Mouse (Mus musculus) hindbrain, embryonic 12.5 days (tissue): ENCODE measurements at regions not wholly inside any gene's neighbourhood (a gene's known extent, or its start where the extent isn't known, plus 50 kb on each side); places are given as distances from the start of the nearest gene placed in this dataset.

ENCODE experiments used
- ATAC-seq: fragments of 200-750 bp; cut with Nextera tagmentation; 2 replicates; pipeline ENCODE4 v1.8.0; 2017; ENCODE audit warnings: moderate TSS enrichment; ENCODE audit not compliant: low FRiP score
- H3K27ac ChIP-seq: fragments of 300-500 bp; sonication (generic); 2 replicates; pipeline ENCODE4 v1.5.1; 2016; ENCODE audit warnings: mild to moderate bottlenecking
- H3K27me3 ChIP-seq: fragments of 300-500 bp; sonication (generic); 2 replicates; pipeline ENCODE4 v1.6.1; 2016; ENCODE audit warnings: mild to moderate bottlenecking
- H3K36me3 ChIP-seq: fragments of 300-500 bp; sonication (generic); 2 replicates; pipeline ENCODE4 v1.6.1; 2016; ENCODE audit warnings: mild to moderate bottlenecking
- H3K4me1 ChIP-seq: fragments of 300-500 bp; sonication (generic); 2 replicates; pipeline ENCODE4 v1.6.1; 2016
- H3K4me2 ChIP-seq: fragments of 300-500 bp; sonication (generic); replicated peaks from 2 replicates; pipeline ENCODE4 v1.6.1; 2016; ENCODE audit warnings: mild to moderate bottlenecking
- H3K4me3 ChIP-seq: fragments of 300-500 bp; sonication (generic); 2 replicates; pipeline ENCODE4 v1.5.1; 2016; ENCODE audit warnings: mild to moderate bottlenecking
- H3K9ac ChIP-seq: fragments of 300-500 bp; sonication (generic); 2 replicates; pipeline ENCODE4 v1.6.1; 2016; ENCODE audit warnings: mild to moderate bottlenecking, moderate library complexity
- H3K9me3 ChIP-seq: fragments of 300-500 bp; sonication (generic); replicated peaks from 2 replicates; pipeline ENCODE4 v1.6.1; 2016; ENCODE audit warnings: mild to moderate bottlenecking
- WGBS: fragments of 180-500 bp; shearing (Covaris S2); methylation state at CpG from one replicate; pipeline ENCODE4 v1.1.7; 2016; 5-methylcytosine and 5-hydroxymethylcytosine counted together

DNA sequence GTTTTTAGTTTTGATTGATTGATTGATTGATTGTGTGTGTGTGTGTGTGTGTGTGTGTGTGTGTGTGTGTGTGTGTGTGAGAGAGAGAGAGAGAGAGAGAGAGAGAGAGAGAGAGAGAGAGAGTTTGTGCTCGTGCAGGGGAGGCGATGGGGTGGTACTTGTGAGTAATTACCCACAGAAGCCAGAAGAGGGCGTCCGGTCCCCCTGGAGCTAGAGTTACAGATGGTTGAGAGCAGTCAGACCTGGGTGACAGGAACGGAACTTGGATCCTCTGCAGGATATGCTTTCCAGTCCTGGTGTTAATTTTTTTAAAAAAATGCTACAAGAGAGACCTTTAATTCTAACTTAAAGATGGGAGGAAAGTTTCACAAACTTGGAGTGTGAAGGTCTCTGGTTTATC is 151.7 kb downstream of the CK137956 start:
- 79% methylated on average over 5 of the region's 5 CpGs for WGBS
- no peak overlapping the region for H3K9ac ChIP-seq
- no peak overlapping the region for H3K4me3 ChIP-seq
- H3K27me3 ChIP-seq: no peaks in the 10 kb centered on the region
- no peak for ATAC-seq
- no peak overlapping the region for H3K4me2 ChIP-seq
- no peak overlapping the region for H3K27ac ChIP-seq
- no peaks in the 10 kb centered on the region for H3K4me1 ChIP-seq
- H3K9me3 ChIP-seq: no peaks in the 10 kb centered on the region; the same call in 1 of the 2 replicates
- H3K36me3 ChIP-seq: no peaks in the 10 kb centered on the region

DNA sequence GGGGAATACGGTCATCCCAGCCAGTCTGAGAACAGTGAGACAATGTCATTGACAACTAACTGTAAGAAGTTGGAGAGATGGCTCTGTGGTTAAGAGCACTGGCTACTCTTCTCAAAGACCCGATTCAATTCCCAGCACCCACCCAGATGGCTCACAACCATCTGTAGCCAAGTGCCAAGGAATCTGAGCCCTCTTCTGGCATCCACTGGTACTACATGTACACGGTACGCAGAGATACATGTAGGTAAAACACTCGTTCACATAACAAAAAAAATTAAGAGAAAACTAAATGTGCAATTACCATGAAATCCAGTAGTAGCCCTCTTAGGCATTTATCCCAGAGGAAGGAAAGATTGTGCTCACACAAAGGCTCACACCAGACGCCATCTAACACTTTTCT is 156.1 kb downstream of the CK137956 start:
- Histone ChIP-seq H3K4me2 (no peak overlapping the region), H3K4me1 (no peaks in the 10 kb centered on the region), H3K36me3 (no peaks in the 10 kb centered on the region), H3K27me3 (no peaks in the 10 kb centered on the region), H3K4me3 (no peak overlapping the region), H3K27ac (no peak overlapping the region), H3K9me3 (no peaks in the 10 kb centered on the region; the same call in none of the 2 replicates), H3K9ac (no peak overlapping the region)
- no peak for ATAC-seq
- 97% methylated on average over 6 of the region's 6 CpGs for WGBS

DNA sequence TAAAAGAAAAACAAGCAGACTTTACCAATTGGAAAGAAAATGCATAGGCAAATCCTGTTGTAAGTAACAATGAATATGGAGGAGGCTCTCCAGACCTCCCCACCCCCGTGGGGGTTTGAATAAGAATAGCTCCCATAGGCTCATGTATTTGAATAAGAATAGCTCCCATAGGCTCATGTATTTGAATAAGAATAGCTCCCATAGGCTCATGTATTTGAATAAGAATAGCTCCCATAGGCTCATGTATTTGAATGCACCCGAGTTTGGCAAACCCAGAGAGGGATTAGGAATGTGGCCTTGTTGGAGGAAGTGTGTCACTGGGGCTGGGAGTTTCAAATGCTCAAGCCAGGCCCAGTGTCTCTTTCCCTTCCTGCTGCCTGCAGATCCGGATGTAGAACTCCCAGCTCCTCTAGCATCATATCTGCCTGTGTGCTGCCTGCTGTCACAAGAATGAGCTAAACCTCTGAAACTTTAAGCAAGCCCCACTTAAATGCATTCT is 158.7 kb downstream of the CK137956 start:
- no peak for ATAC-seq

DNA sequence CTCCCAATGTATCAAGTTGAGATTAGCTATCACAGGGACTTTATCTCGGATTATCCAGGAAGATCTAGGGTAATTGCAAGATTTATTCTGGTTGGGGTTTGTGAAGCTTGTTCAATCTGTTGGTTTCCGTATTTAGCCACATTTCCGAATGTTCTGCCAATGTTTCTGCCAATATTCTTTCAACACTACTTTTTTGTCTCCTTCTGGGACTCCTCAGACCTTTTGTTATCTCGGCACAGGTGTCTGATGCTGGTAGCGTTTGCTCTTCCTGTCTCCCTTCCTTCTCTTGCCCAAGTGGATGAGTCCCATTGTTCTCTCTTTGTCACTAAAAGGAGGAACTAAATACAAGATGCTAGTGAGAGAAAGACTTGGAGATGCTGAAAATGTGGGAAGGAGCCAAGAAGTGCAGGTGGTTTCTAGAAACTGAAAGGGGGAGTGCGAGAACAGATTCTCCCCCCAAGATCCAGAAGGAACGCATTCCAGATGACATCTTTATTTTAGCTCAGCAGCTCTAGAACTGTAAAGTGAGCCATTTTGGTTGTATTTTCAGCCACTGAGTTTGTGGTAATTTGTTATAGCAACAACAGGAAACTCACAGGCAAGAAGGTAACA is 159.7 kb downstream of the CK137956 start:
- no peaks in the 10 kb centered on the region for H3K36me3 ChIP-seq
- no peaks in the 10 kb centered on the region; the same call in none of the 2 replicates for H3K9me3 ChIP-seq
- H3K4me2 ChIP-seq: no peak overlapping the region
- no peak overlapping the region for H3K9ac ChIP-seq
- 86% methylated on average over 7 of the region's 7 CpGs for WGBS
- H3K4me1 ChIP-seq: no peaks in the 10 kb centered on the region
- ATAC-seq: no peak
- no peak overlapping the region for H3K4me3 ChIP-seq
- no peak overlapping the region for H3K27ac ChIP-seq
- no peaks in the 10 kb centered on the region for H3K27me3 ChIP-seq

More for the DNA sequence above, 158.7 kb downstream of the CK137956 start:
- 67% methylated on average over 3 of the region's 3 CpGs for WGBS
- H3K27ac ChIP-seq: no peak overlapping the region
- H3K9ac ChIP-seq: no peak overlapping the region
- no peak overlapping the region for H3K4me2 ChIP-seq
- H3K4me1 ChIP-seq: no peaks in the 10 kb centered on the region
- no peak overlapping the region for H3K4me3 ChIP-seq
- H3K36me3 ChIP-seq: no peaks in the 10 kb centered on the region
- H3K9me3 ChIP-seq: no peaks in the 10 kb centered on the region; the same call in none of the 2 replicates
- H3K27me3 ChIP-seq: no peaks in the 10 kb centered on the region

DNA sequence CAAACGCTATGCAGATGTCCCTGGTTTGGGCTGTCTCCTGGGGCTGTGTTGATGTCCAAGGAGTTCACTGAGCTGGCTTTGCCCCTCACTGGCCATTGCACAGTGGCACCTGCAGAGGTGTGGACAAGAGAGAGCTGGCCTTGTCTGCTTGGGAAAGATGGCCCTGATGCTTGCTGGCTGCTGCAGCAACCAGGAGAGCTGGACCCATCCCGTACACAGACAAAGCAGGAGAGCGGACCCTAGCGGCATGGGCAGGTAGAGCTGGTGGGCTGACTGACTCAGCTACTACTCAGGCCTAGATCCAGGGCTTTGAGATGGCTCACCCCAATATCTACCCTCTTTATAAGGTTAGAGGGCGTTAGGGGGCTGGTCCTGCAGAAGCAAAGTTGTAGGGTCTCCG is 161.7 kb downstream of the CK137956 start:
- H3K36me3 ChIP-seq: no peaks in the 10 kb centered on the region
- no peak overlapping the region for H3K9ac ChIP-seq
- H3K4me1 ChIP-seq: no peaks in the 10 kb centered on the region
- 67% methylated on average over 6 of the region's 6 CpGs for WGBS
- ATAC-seq: no peak
- H3K4me2 ChIP-seq: no peak overlapping the region
- H3K9me3 ChIP-seq: no peaks in the 10 kb centered on the region; the same call in 1 of the 2 replicates
- no peaks in the 10 kb centered on the region for H3K27me3 ChIP-seq
- no peak overlapping the region for H3K4me3 ChIP-seq
- H3K27ac ChIP-seq: no peak overlapping the region

DNA sequence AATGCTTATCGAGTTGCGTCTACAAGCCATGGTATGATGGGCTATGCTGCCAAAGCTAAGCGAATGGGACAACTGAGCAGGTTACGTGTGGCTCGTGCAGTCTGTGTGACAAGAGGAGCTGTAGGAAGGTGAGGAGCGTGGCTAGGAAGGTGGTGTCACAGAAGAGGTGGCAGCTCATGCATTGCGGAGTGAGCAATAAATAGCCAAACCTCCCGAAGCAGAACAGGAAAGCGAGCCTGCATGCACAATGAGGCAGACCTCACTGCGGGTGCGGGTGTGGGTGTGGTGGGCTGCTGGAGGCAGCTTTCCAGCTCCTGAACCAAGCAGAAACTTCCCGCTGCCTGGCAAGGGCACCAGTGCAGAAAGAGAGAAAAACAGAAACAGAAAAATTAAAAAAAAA is 181.5 kb downstream of the CK137956 start:
- WGBS: 84% methylated on average over 12 of the region's 12 CpGs
- Histone ChIP-seq H3K36me3 (no peaks in the 10 kb centered on the region), H3K4me1 (no peaks in the 10 kb centered on the region), H3K27me3 (no peaks in the 10 kb centered on the region), H3K9ac (no peak overlapping the region), H3K4me3 (no peak overlapping the region), H3K27ac (no peak overlapping the region), H3K9me3 (no peaks in the 10 kb centered on the region), H3K4me2 (no peak overlapping the region)
- ATAC-seq: no peak

DNA sequence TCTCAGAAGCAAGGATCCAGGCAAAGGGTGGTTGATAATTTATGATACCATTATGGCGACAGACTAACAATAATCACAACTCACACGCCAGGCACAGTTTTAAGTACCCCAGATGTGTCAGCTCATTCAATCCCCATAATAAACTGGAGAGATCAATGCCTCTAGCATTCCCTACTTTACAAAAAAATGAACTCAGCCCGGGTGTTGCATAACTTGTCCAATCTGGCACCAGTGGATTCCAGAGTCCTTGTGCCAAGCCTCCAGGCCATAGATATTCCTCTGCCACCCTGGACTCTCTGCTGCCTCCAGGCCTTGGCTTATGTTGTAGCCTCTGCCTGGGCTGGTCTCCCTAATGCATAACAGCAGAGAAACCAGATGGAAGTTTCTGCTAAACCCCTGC is 185.0 kb downstream of the CK137956 start:
- H3K27ac ChIP-seq: no peak overlapping the region
- H3K27me3 ChIP-seq: no peaks in the 10 kb centered on the region
- 93% methylated on average over 3 of the region's 3 CpGs for WGBS
- H3K4me2 ChIP-seq: no peak overlapping the region
- H3K9me3 ChIP-seq: no peaks in the 10 kb centered on the region
- H3K9ac ChIP-seq: no peak overlapping the region
- no peak for ATAC-seq
- peaks cover 13% of the 10 kb centered on the region for H3K4me1 ChIP-seq
- H3K36me3 ChIP-seq: no peaks in the 10 kb centered on the region
- H3K4me3 ChIP-seq: no peak overlapping the region

DNA sequence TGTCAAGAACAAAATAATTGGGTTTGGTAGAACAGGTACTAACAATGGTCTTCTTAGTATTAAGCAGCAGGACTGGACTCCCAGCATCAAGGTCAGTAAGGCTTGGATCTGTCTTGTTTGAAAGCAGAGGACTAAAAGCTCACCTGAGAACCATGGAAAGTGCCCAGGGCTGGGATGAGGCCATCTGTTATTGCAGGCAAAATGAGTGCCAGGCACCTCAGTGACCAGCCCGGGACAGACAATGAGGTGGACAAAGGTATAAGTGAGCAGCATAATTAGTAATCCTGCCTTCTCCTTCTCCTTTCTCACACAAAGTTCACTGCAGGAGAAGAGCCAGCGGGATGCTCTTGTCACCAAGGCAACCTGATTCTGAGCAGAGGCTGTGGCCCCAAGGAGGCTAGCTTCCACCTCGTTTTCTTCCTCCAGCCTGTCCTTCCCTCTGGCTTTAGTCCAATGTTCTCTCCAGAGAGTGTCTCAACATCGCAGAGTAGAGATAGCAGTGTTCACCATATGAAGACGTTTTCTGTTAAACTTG is 198.7 kb downstream of the CK137956 start:
- WGBS: 43% methylated on average over 5 of the region's 5 CpGs
- ATAC-seq: no peak

DNA sequence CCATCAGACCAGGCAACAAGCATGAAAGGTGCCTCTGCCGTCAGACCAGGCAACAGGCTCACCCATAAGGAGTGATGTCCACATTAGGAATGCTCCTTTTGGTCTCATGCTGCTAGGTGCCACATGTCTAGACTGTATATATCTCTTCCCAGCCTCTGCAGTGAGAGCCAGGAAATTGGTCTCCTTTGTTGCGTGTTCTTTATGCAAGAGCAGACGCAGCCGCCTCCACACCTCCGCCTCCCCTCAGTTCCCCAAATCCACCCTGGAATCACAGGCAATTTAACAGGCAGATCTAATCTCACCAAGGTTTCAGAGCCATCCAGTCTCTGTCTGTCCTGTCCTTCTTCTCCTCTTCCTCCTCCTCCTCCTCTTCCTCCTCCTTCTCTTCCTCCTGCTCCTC is 207.0 kb downstream of the CK137956 start:
- H3K9me3 ChIP-seq: no peaks in the 10 kb centered on the region
- H3K36me3 ChIP-seq: no peaks in the 10 kb centered on the region
- no peaks in the 10 kb centered on the region for H3K4me1 ChIP-seq
- no peak overlapping the region for H3K27ac ChIP-seq
- no peak overlapping the region for H3K4me3 ChIP-seq
- no peaks in the 10 kb centered on the region for H3K27me3 ChIP-seq
- H3K4me2 ChIP-seq: no peak overlapping the region
- whole genome bisulfite sequencing: 90% methylated on average over 5 of the region's 5 CpGs
- no peak overlapping the region for H3K9ac ChIP-seq
- no peak for ATAC-seq

More for the DNA sequence above, 198.7 kb downstream of the CK137956 start:
- H3K9me3 ChIP-seq: no peaks in the 10 kb centered on the region
- no peak overlapping the region for H3K4me3 ChIP-seq
- no peak overlapping the region for H3K27ac ChIP-seq
- H3K36me3 ChIP-seq: no peaks in the 10 kb centered on the region
- H3K27me3 ChIP-seq: no peaks in the 10 kb centered on the region
- H3K4me2 ChIP-seq: no peak overlapping the region
- H3K4me1 ChIP-seq: 0 out of 2 replicates have a peak, but pooled peaks cover 3% of the 10 kb centered on the region
- no peak overlapping the region for H3K9ac ChIP-seq

DNA sequence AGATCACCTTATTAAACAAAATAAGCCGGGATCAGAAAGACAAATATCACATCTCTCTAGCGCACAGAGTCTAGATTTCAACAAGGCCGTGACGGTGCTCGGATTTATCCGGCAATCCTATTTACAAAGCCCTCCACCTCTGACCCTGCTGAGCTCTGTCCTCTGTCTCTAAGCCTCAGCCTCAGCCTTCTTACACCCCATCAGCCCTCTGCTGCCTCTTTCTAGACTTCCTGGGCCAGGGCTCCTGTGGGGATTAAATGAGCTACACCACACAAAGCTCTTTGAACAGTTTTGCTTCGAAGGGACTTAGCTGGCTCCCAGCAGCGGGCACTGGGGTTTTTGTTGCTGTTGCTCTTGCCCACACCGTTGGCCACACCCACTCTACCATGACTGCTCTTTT is 211.8 kb downstream of the CK137956 start:
- no peaks in the 10 kb centered on the region for H3K36me3 ChIP-seq
- H3K9ac ChIP-seq: no peak overlapping the region
- H3K4me3 ChIP-seq: no peak overlapping the region
- no peaks in the 10 kb centered on the region for H3K9me3 ChIP-seq
- no peak overlapping the region for H3K4me2 ChIP-seq
- no peaks in the 10 kb centered on the region for H3K27me3 ChIP-seq
- ATAC-seq: no peak
- H3K4me1 ChIP-seq: no peaks in the 10 kb centered on the region
- no peak overlapping the region for H3K27ac ChIP-seq
- WGBS: 80% methylated on average over 9 of the region's 9 CpGs

DNA sequence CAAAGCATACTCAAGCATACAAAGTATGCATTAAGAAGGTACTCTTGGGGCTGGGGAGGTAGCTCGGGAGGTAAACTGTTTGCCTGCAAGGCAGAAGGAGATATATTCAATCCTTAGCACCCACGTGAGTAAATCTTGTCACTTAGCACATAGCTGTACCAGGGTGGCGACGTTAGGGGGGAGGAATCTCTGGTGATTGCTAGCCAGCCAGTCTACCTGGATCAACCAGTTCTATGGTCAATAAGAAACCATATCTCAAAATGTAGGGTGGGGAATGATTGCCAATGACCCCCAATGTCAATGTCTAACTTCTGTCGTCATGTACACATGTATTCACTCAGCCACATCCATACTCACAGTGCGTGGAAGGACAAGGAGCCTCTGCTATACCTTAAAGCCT is 214.5 kb downstream of the CK137956 start:
- Histone ChIP-seq H3K4me2 (no peak overlapping the region), H3K9ac (no peak overlapping the region), H3K27me3 (no peaks in the 10 kb centered on the region), H3K4me1 (no peaks in the 10 kb centered on the region), H3K9me3 (no peaks in the 10 kb centered on the region), H3K36me3 (no peaks in the 10 kb centered on the region), H3K4me3 (no peak overlapping the region), H3K27ac (no peak overlapping the region)
- WGBS: 93% methylated on average over 6 of the region's 6 CpGs
- ATAC-seq: no peak

DNA sequence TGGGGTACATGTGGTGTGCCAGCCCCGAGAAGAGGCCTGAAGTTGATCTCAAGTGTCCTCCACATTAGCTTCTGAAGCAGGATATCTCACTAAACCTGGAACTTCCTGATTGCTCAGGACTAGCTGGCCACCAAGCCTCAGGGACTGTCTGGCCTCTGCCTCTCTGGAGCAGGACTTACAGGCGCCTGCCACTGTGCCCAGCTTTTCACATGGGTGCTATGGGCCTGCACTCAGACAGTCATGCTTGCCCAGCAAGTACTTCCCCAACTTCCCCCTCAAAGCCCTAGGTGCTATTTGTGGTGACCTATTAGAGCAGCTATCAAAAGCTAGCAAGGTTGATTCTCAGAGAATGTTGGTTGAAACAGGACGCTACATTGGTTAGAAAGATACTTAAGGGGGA is 220.0 kb downstream of the CK137956 start:
- Histone ChIP-seq H3K9ac (no peak overlapping the region), H3K27ac (no peak overlapping the region), H3K4me2 (no peak overlapping the region), H3K9me3 (no peaks in the 10 kb centered on the region), H3K4me3 (no peak overlapping the region), H3K36me3 (no peaks in the 10 kb centered on the region), H3K4me1 (no peaks in the 10 kb centered on the region), H3K27me3 (no peaks in the 10 kb centered on the region)
- no peak for ATAC-seq
- 91% methylated on average over 3 of the region's 3 CpGs for WGBS

DNA sequence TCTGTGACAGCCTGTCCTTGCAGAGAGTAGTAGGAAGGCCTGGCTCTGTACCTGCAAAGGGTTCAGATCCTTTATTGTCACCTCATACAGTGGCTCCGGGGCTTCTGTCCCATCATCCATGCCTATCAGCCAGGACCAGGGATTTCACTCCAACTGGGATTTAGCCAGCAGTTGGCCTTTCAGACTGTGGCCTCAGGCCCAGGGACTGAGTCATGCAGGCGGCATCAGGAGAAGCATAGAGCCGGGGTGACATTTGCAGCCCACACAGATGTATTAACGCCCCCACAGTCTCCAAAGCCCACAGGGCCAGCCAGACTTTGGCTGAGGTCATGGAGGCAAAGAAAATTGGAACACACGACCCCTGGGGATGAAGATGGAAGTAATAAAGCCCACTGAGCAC is 222.9 kb downstream of the CK137956 start:
- 77% methylated on average over 5 of the region's 5 CpGs for WGBS
- Histone ChIP-seq H3K36me3 (no peaks in the 10 kb centered on the region), H3K4me1 (no peaks in the 10 kb centered on the region), H3K4me3 (no peak overlapping the region), H3K9ac (no peak overlapping the region), H3K9me3 (no peaks in the 10 kb centered on the region), H3K4me2 (no peak overlapping the region), H3K27me3 (no peaks in the 10 kb centered on the region), H3K27ac (no peak overlapping the region)
- ATAC-seq: no peak
